Mouse (Mus musculus) forebrain, embryonic 11.5 days (tissue): ENCODE results near the gene Rplp0. TPM values are rescaled to one million over a fixed set of nuclear protein-coding genes. Genes with fewer than 3 reads are reported as not detected.

Experiments
- ATAC-seq: fragments of 200-750 bp; cut with Nextera tagmentation; replicated peaks from 2 replicates; pipeline ENCODE4 v1.8.0; 2017; ENCODE audit warnings: moderate TSS enrichment; ENCODE audit not compliant: low FRiP score
- DNase-seq: peaks from one replicate; pipeline ENCODE4 v3.0.0-alpha.2; 2017; ENCODE audit warnings: low spot score
- H3K27ac ChIP-seq: fragments of 300-500 bp; sonication (generic); 2 replicates; pipeline ENCODE4 v1.5.1; 2014; ENCODE audit warnings: low read depth, low read length
- H3K27me3 ChIP-seq: fragments of 300-500 bp; sonication (generic); 2 replicates; pipeline ENCODE4 v1.6.1; 2014; ENCODE audit warnings: mild to moderate bottlenecking, low read length, mixed read lengths; ENCODE audit not compliant: control insufficient read depth, insufficient read depth
- H3K36me3 ChIP-seq: fragments of 300-500 bp; sonication (generic); 2 replicates; pipeline ENCODE4 v1.6.1; 2014; ENCODE audit warnings: mild to moderate bottlenecking, low read length, moderate library complexity, mixed read lengths; ENCODE audit not compliant: control insufficient read depth, insufficient read depth
- H3K4me1 ChIP-seq: fragments of 300-500 bp; sonication (generic); replicated peaks from 2 replicates; pipeline ENCODE4 v1.6.1; 2014; ENCODE audit warnings: low read length, mixed read lengths; ENCODE audit not compliant: control insufficient read depth, insufficient read depth
- H3K4me2 ChIP-seq: fragments of 300-500 bp; sonication (generic); 2 replicates; pipeline ENCODE4 v1.6.1; 2014; ENCODE audit warnings: low read depth, mild to moderate bottlenecking, low read length, moderate library complexity, mixed read lengths; ENCODE audit not compliant: severe bottlenecking
- H3K4me3 ChIP-seq: fragments of 300-500 bp; sonication (generic); 2 replicates; pipeline ENCODE4 v1.5.1; 2014; ENCODE audit warnings: low read depth, low read length
- H3K9ac ChIP-seq: fragments of 300-500 bp; sonication (generic); 2 replicates; pipeline ENCODE4 v1.6.1; 2014; ENCODE audit warnings: low read length
- H3K9me3 ChIP-seq: fragments of 300-500 bp; sonication (generic); 2 replicates; pipeline ENCODE4 v1.6.1; 2016; ENCODE audit warnings: low read length, mixed read lengths; ENCODE audit not compliant: control insufficient read depth
- WGBS: fragments of 180-500 bp; shearing (Covaris S2); extraction: QIAGEN DNeasy Blood & Tissue Kit; methylation state at CpG from one replicate; pipeline ENCODE4 v1.1.7; 2014; 5-methylcytosine and 5-hydroxymethylcytosine counted together
- microRNA-seq: library from miRNA; unstranded; fragments of <30 nt; microRNA quantifications from one replicate; pipeline ENCODE4, GENCODE M21; 2016; ENCODE audit not compliant: insufficient number of aligned reads
- polyA plus RNA-seq: library from polyadenylated mRNA; unstranded; fragments of >200 nt; fragmentation: Nextera tagmentation; extraction: Ambion mirVana; gene quantifications from 2 replicates; pipeline ENCODE4 v1.2.1, GENCODE M21; 2014

The Rplp0 gene
- polyA plus RNA-seq, 1 experiment from 2014 or later = 1,156 TPM

DNA sequence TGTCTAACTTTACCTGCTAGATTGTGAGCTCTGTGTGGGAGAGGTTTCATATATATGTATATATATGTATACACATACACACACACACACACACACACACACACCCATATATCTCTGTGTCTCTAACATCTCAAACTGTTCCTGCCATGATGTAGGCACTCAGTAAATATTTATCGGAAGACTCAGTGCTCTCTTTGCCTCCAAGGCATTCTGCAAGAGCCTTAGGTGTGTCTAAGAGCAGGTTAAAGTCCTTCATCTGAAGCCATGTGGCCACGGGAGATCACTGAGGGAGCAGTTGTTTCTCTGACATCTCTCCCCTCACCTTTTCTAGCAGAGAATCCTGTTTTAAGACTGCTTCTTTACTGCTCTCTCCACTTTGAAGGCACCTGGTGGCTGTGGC lies 32.2 kb downstream of the Rplp0 start:
- no peak for DNase-seq
- no peak overlapping the region for H3K4me3 ChIP-seq
- H3K4me2 ChIP-seq = no peak overlapping the region
- H3K9ac ChIP-seq = no peak overlapping the region
- 95% methylated on average over 2 of the region's 2 CpGs for WGBS
- H3K4me1 ChIP-seq = no peaks in the 10 kb centered on the region
- H3K27ac ChIP-seq = no peak overlapping the region
- H3K27me3 ChIP-seq = no peaks in the 10 kb centered on the region
- ATAC-seq = no peak
- H3K36me3 ChIP-seq = peaks cover 31% of the 10 kb centered on the region
- H3K9me3 ChIP-seq = no peaks in the 10 kb centered on the region

DNA sequence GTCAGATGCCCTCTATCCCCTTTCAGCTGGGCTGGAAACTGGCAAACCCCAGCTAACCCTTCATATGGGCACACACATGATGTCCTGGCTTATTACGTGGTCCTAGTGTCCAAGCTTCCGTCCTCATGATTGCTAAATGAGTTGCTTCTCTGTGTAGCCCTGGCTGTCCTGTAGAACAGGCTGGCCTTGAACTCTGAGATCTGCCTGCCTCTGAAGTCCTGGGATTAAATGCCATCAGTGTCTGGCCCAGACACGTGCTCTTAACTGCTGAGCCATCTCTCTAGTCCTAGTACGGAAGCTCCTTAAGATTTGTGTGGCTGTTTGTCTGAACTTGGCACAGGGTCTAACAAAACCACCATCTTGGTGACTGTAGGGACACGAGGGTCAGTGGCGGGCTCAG lies 44.3 kb downstream of the Rplp0 start:
- no peaks in the 10 kb centered on the region for H3K4me1 ChIP-seq
- no peak overlapping the region for H3K9ac ChIP-seq
- peaks cover 19% of the 10 kb centered on the region for H3K36me3 ChIP-seq
- no peak for DNase-seq
- no peak overlapping the region for H3K4me3 ChIP-seq
- no peak for ATAC-seq
- H3K27me3 ChIP-seq = no peaks in the 10 kb centered on the region
- no peaks in the 10 kb centered on the region for H3K9me3 ChIP-seq
- no peak overlapping the region for H3K27ac ChIP-seq
- WGBS = 94% methylated on average over 6 of the region's 6 CpGs
- H3K4me2 ChIP-seq = no peak overlapping the region

DNA sequence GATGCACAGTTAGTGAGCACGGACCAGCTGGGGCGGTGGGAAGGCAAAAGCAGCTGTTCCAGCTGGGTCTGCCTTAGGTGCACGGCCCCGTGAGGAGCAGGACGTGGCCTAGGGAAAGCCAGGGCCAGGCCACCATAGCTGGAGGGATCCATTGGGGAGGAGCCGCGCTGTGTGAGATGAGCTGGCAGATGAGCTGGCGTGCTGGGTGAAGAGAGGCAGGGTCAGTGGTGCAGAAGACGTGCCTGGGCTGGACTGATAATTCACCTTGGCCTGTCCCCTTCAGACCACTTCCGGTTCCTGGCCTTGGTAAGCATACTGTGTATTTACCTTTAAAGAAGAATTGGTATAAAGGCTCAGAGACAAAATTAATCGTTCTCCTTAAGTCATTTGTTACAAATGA lies 52.3 kb downstream of the Rplp0 start:
- no peaks in the 10 kb centered on the region for H3K27me3 ChIP-seq
- H3K4me1 ChIP-seq = no peaks in the 10 kb centered on the region
- no peak overlapping the region for H3K4me3 ChIP-seq
- peaks cover 21% of the 10 kb centered on the region for H3K36me3 ChIP-seq
- H3K9me3 ChIP-seq = no peaks in the 10 kb centered on the region
- DNase-seq = no peak
- ATAC-seq = no peak
- no peak overlapping the region for H3K27ac ChIP-seq
- no peak overlapping the region for H3K4me2 ChIP-seq
- H3K9ac ChIP-seq = no peak overlapping the region
- 92% methylated on average over 11 of the region's 11 CpGs for WGBS

Small RNA genes lying within 50 kb of the gene (microRNA-seq; reads per million reads assigned to microRNA genes)
- gene Mir7029 = not detected

Other genes starting within 250 kb of the Rplp0 start
- 373 and 388 TPM in 2 replicates for gene Srsf9, start 232.3 kb upstream of the Rplp0 start, polyA plus RNA-seq
- 51.5 and 51.6 TPM in 2 replicates for gene Gatc, start 218.3 kb upstream of the Rplp0 start, polyA plus RNA-seq
- gene Triap1, start 218.2 kb upstream of the Rplp0 start, polyA plus RNA-seq = 56.4 and 59.4 TPM in 2 replicates
- gene Cox6a1, start 210.5 kb upstream of the Rplp0 start, polyA plus RNA-seq = 674 and 731 TPM in 2 replicates
- gene Msi1, start 129.9 kb upstream of the Rplp0 start, polyA plus RNA-seq = 202 and 219 TPM in 2 replicates
- not detected in 2 replicates for gene Pla2g1b, start 93.2 kb upstream of the Rplp0 start, polyA plus RNA-seq
- 20.6 and 22.0 TPM in 2 replicates for gene Sirt4, start 74.7 kb upstream of the Rplp0 start, polyA plus RNA-seq
- gene Pxn, start 52.8 kb upstream of the Rplp0 start, polyA plus RNA-seq = 11.9 and 12.3 TPM in 2 replicates
- gene Gcn1l1, start 5.8 kb downstream of the Rplp0 start, polyA plus RNA-seq = 54.8 and 62.4 TPM in 2 replicates
- gene Rab35, start 72.4 kb downstream of the Rplp0 start, polyA plus RNA-seq = 18.1 and 20.3 TPM in 2 replicates
- 11.1 and 13.2 TPM in 2 replicates for gene Bicdl1, start 172.2 kb downstream of the Rplp0 start, polyA plus RNA-seq